In genomic region chr13:46096968-46097367, GRCm38 (mm10) we compare ENCODE assay signal across 9 mouse cellular contexts.
DNase-seq lines count a peak whose midpoint lies in the region; TF ChIP-seq lines count a peak whose summit lies in the region.
"Had no signal": no experiment of that assay in that cellular context is flagged by ENCODE, and none has a peak within 500 bp of the region (broad histone marks: within the 10 kb centered on the region; RNA-seq: fewer than 3 reads in every experiment).

No protein-coding gene starts in this region.

- no peak for TF ChIP-seq CTCF in lung, adult 2 months (IDR thresholded peaks at IDR 0.05; ENCODE audit: insufficient read depth, low read length)

- no peaks in the 10 kb centered on the region for H3K4me1 ChIP-seq in lung, adult 2 months (ENCODE audit: control insufficient read depth, insufficient read depth, low read length)

- no peak for TF ChIP-seq POLR2A in lung, adult 2 months (IDR thresholded peaks at IDR 0.05; ENCODE audit: borderline replicate concordance, extremely low read depth, low read depth, low read length)

- no peak overlapping the region for H3K4me3 ChIP-seq in lung, adult 2 months (replicated peaks; ENCODE audit: extremely low read depth, low read depth, low read length)
- H3K4me3 ChIP-seq: erythroblast, embryonic 14.5 days had no signal

- WGBS in lung, adult 2 months, result 3% methylated on average over 5 of the region's 5 CpGs

- peak; percentile 39 for DNase-seq in kidney, postnatal 14 days
- no peak for DNase-seq in kidney, adult 18-20 months
- peak; percentile 47 for DNase-seq in Muller cell, postnatal 12 days (ENCODE audit: inconsistent ontology term)
- DNase-seq in embryo, embryonic 10.5 days (ENCODE audit: low spot score), result peak; percentile 92
- peak; percentile 4 for DNase-seq in lung, adult 2 months
- DNase-seq in MN1 (ENCODE audit: low spot score), result no peak
- no peak for DNase-seq in frontal cortex, postnatal 25 days (ENCODE audit: low spot score in 2 of 2)
- DNase-seq in frontal cortex, postnatal 14 days (ENCODE audit: low spot score in 2 of 2), result no peak

Comparison
In these comparisons a context has a peak if more than half of its experiments do, and no peak if none do; other contexts are left out.
1. DNase-seq: peak in kidney, postnatal 14 days (single experiment), Muller cell, postnatal 12 days (single experiment), embryo, embryonic 10.5 days (single experiment) and lung, adult 2 months (single experiment); none in kidney, adult 18-20 months (single experiment), MN1 (single experiment), frontal cortex, postnatal 25 days (0 of 2) and frontal cortex, postnatal 14 days (0 of 2).